Mouse (Mus musculus) ES-CJ7 (cell line): ENCODE data around the gene Trim30a.
A peak's percentile ranks its signal among the peaks of the same experiment; 100 is the strongest.
"Not testable (repeated sequence)": the region's sequence is repeated elsewhere in the genome, so short reads cannot be mapped to it uniquely, and the experiment has no call there.

Experiments used
- DNase-seq: peaks from one replicate; pipeline ENCODE4 v3.0.0; 2011; ENCODE audit warnings: low read depth, low spot score

Trim30a gene

DNA sequence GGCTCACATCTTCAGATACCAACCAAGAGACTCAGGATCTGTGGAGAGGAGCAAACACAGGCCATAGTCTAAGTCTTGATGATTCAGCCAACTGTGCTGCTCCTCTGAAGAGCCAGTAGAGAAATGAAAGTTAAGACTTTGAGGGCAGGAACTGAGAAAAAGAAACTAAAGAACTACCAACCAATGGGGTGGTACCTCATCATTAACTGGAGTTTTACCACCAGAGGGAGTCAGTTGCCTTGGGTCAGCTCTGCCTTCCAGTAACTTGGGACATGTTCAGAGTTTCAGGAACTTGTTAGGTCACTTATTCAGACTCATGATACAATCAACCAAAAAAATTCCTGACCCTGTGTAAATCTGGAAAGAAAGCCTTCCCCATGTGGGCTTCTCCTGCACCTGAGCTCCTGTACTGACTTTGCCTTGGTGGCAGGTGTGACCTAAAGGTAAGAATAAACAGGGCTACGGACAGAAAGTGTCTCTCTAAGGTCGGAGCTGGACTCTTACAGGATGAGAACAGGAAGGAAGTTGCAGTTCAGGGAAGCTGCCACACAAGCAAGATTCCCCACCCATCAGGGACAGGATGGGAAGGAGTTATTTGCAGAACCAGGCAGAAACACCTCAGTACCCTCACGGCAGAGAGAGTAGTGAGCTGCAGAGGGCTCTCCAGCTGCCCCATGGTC, at the start of gene Trim30a:
TSS of gene Trim30a (minus strand) at position 129 of the 680 bp plus-strand sequence.
- DNase-seq = no peak

DNA sequence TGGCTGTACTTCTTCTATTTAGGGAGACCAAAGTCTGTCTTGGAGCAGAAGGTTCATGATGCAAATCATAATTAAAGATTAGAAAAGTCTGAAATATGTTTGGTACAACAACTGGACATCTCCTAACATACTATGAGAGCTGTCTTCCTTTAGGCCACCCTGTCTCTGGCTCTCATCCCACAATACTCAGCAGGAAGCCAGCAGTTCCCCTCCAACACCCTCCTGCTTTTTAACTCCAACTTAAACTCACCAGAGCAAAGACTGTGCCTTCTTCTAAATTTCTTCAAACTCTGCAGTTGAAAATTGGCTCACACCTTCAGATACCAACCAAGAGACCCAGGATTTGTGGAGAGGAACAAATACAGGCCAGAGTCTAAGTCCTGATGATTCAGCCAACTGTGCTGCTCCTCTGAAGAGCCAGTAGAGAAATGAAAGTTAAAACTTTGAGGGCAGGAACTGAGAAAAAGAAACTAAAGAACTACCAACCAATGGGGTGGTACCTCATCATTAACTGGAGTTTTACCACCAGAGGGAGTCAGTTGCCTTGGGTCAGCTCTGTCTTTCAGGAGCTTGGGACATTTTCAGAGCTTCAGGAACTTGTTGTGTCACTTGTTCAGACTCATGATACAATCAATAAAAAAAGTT, 42.5 kb upstream of the Trim30a start, which contains the start of gene Trim30d:
TSS of gene Trim30d (minus strand) at position 429 of the 645 bp plus-strand sequence.
- DNase-seq = not testable (repeated sequence)

DNA sequence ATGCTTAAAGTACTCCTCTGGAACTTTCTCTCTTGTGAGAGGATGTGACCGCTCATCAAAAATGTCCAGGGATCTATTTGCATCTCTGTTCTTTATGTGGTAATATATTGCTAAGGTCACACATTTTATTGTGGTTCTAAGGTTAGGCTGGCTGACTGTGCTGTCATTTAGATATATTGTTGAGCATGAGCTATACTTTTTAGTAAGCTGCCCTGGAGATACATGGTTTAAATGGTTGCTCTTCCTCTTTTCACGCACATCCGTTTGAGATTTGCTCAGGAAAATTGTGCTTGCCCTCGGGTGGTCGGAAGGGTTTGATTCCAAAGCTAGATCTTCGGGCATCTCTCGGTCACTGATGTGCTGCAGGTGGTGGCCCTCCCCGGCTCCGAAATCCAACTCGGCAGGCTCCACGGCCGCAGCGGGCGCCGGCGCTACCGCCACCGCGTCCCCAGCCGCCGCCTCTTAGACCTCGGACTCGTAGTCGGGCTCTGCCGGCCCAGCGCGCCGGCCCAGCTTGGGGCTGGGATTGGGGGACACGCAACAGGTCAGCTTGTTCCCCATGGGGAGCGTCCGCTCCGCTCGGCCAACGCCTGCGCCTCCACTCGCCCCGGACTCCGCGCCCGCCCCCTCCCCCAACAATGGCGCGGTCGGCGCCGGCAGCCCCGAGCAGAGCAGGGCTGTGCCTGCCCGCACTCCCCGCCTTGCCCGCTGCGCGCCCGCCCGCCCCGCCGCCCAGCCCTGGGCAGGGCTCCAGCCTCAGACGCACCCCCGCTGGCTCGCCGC, 36.8 kb upstream of the Trim30a start:
- DNase-seq = no peak

DNA sequence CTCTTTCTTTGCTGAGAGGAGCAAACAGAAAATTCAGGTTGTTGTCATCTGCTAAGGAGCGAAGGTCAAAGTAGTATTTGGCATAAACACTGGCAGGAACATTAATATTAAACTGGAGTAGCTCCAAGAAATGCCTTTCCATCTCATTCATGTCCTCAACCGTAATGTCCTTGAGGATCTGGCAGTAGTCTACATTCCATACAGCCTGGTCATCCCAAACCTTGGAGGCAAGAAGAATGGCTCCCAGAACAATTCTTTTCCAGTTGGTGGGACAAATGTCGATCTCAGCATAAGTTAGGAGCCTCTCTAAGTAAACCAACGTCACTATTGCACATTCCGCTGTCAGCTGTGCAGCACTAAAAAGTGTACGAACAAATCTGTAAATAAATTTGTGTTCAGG, 36.2 kb upstream of the Trim30a start:
- DNase-seq = not testable (repeated sequence)

GRCm38 (mm10) chr7:104499464-104499863, 34.5 kb upstream of the Trim30a start:
- not testable (repeated sequence) for DNase-seq

DNA sequence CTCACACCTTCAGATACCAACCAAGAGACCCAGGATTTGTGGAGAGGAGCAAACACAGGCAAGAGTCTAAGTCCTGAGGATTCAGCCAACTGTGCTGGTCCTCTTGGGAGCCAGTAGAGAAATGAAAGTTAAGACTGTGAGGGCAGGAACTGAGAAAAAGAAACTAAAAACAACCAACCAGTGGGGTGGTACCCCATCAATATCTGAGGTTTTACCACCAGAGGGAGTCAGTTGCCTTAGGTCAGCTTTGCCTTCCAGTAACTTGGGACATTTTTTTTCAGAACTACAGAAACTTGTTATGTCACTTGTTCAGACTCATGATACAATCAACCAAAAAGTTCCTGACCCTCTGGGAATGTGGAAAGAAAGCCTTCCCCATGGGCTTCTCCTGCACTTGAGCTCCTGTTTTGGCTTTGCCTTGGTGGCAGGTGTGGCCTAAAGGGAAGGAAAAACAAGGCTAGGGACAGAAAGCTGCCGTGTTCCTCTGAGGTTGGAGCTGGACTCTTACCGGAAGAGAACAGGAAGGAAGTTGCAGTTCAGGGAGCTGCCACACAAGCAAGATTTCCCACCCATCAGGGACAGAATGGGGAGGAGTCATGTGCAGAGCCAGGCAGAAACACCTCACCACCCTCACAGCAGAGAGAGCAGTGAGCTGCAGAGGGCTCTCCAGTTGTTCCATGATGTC, 18.9 kb downstream of the Trim30a start:
- peak; percentile 29 for DNase-seq

DNA sequence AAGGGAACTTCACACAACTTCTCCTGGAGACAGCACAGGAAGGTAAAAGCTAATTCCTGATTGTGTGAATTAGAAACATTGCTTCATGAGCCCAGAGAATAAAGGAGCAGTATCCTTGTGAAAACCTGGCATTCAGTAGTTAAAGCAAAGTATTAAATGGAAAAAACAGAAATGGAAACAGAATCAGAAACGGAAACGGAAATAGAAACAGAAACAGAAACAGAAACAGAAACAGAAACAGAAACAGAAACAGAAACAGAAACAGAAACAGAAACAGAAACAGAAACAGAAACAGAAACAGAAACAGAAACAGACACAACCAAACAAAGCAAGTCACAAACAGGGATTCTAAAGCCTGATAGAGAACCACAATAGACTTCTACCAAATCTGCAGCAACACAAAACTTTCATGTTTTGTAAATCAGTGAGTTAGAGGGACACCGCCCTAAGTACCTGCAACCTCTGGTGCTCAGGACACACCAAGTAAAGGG, 60.5 kb downstream of the Trim30a start:
- DNase-seq = no peak

DNA sequence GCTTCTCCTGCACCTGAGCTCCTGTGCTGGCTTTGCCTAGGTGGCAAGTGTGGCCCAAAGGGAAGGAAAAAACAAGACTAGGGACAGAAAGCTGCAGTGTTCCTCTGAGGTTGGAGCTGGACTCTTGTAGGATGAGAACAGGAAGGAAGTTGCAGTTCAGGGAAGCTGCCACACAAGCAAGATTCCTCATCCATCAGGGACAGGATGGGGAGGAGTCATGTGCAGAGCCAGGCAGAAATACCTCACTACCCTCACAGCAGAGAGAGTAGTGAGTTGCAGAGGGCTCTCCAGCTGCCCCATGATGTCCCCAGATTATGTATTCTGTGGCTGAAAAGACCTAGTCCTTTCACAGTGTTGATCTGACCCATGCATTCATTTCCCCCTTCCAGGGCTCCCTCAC, 63.9 kb downstream of the Trim30a start:
- no peak for DNase-seq

DNA sequence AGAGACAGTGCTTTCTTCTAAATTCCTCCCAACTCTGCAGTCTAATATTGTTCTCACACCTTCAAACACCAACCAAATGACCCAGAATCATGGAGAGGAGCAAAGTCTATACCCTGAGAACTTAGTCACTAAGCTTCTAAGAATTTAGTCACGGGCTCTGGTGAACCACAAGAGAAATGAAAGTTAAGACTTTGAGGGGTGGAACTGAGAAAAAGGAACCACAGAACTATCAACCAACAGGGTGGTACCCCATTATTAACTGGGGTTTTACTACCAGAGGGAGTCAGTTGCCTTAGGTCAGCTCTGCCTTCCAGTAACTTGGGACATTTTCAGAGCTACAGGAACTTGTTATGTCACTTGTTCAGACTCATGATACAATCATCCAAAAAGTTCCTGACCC, 64.3 kb downstream of the Trim30a start, which contains the start of gene Trim30c:
TSS of gene Trim30c (minus strand) at position 140 of the 400 bp plus-strand sequence.
- DNase-seq = no peak

GRCm38 (mm10) chr7:104398492-104398891, 66.5 kb downstream of the Trim30a start:
- DNase-seq = no peak

GRCm38 (mm10) chr7:104369736-104370414, 95.1 kb downstream of the Trim30a start, which contains the start of gene Trim30b:
Trim30b (minus strand) TSS chr7:104369884.
- DNase-seq = peak; percentile 32

DNA sequence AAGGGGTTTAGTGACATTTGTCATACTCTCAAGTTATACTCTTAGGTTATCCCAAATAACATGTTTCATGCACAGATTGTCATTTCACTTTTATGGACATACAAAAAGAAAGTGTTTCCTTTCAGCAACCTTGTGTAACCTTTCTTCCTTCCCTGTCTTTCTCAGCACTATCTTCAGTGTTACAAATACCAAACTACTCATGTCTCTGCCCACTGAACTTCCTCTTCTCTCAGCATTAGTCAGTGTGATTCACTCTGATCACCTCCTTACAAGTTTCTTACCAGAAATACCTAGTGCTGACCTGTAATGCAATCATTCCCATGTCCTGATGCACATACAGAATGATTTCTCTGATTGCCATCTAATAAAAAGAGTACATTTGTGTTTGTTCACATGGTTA, 98.7 kb downstream of the Trim30a start:
- no peak for DNase-seq
